Mouse (Mus musculus) stomach, embryonic 15.5 days (tissue): ENCODE measurements around the gene Tomm40l. TPM values are rescaled to one million over a fixed set of nuclear protein-coding genes. Genes with fewer than 3 reads are reported as not detected.

Experiments
- ATAC-seq: fragments of 200-750 bp; cut with Nextera tagmentation; 2 replicates; pipeline ENCODE4 v1.8.0; 2017; ENCODE audit warnings: low read depth, moderate number of reproducible peaks, moderate TSS enrichment; ENCODE audit not compliant: insufficient read depth, low FRiP score
- H3K27ac ChIP-seq: fragments of 300-500 bp; sonication (generic); 2 replicates; pipeline ENCODE4 v1.5.1; 2015; ENCODE audit warnings: mild to moderate bottlenecking, inconsistent platforms
- H3K27me3 ChIP-seq: fragments of 300-500 bp; sonication (generic); replicated peaks from 2 replicates; pipeline ENCODE4 v1.6.1; 2015; ENCODE audit warnings: inconsistent platforms
- H3K36me3 ChIP-seq: fragments of 300-500 bp; sonication (generic); 2 replicates; pipeline ENCODE4 v1.6.1; 2015; ENCODE audit warnings: inconsistent platforms
- H3K4me1 ChIP-seq: fragments of 300-500 bp; sonication (generic); 2 replicates; pipeline ENCODE4 v1.6.1; 2015; ENCODE audit warnings: inconsistent platforms
- H3K4me2 ChIP-seq: fragments of 300-500 bp; sonication (generic); 2 replicates; pipeline ENCODE4 v1.6.1; 2015; ENCODE audit warnings: mild to moderate bottlenecking, inconsistent platforms
- H3K4me3 ChIP-seq: fragments of 300-500 bp; sonication (generic); replicated peaks from 2 replicates; pipeline ENCODE4 v1.5.1; 2015; ENCODE audit warnings: inconsistent platforms
- H3K9ac ChIP-seq: fragments of 300-500 bp; sonication (generic); 2 replicates; pipeline ENCODE4 v1.6.1; 2015; ENCODE audit warnings: inconsistent platforms
- H3K9me3 ChIP-seq: fragments of 300-500 bp; sonication (generic); 2 replicates; pipeline ENCODE4 v1.6.1; 2016; ENCODE audit warnings: inconsistent platforms
- WGBS: fragments of 180-500 bp; shearing (Covaris S2); methylation state at CpG from one replicate; pipeline ENCODE4 v1.1.7; 2015; 5-methylcytosine and 5-hydroxymethylcytosine counted together
- polyA plus RNA-seq: library from polyadenylated mRNA; unstranded; fragments of >200 nt; fragmentation: Nextera tagmentation; extraction: Ambion mirVana; gene quantifications from 2 replicates; pipeline ENCODE4 v1.2.1, GENCODE M21; 2015

Tomm40l gene
- polyA plus RNA-seq, 1 experiment from 2014 or later = 22.4 TPM

GRCm38 (mm10) chr1:171234538-171234937 lies 12.2 kb upstream of the Tomm40l start:
- no peak overlapping the region; the same call in 1 of the 2 replicates for H3K27ac ChIP-seq
- 73% methylated on average over 4 of the region's 4 CpGs for WGBS
- H3K9me3 ChIP-seq = no peaks in the 10 kb centered on the region
- H3K4me1 ChIP-seq = no peaks in the 10 kb centered on the region
- H3K9ac ChIP-seq = no peak overlapping the region
- no peak for ATAC-seq
- H3K36me3 ChIP-seq = peaks cover 47% of the 10 kb centered on the region
- H3K27me3 ChIP-seq = no peaks in the 10 kb centered on the region
- no peak overlapping the region for H3K4me3 ChIP-seq
- H3K4me2 ChIP-seq = no peak overlapping the region

GRCm38 (mm10) chr1:171234126-171234525 lies 11.8 kb upstream of the Tomm40l start, which contains the start of gene Fcer1g:
Gene Fcer1g (minus strand): TSS chr1:171234365.
- no peak within 1 kb of the TSS for H3K4me2 ChIP-seq

GRCm38 (mm10) chr1:171232800-171233730 lies 10.8 kb upstream of the Tomm40l start:
- H3K4me2 ChIP-seq = no peak overlapping the region
- H3K9ac ChIP-seq = no peak overlapping the region
- ATAC-seq = no peak; the same call in 1 of the 2 replicates
- H3K27ac ChIP-seq = no peak overlapping the region
- H3K9me3 ChIP-seq = no peaks in the 10 kb centered on the region
- peaks cover 39% of the 10 kb centered on the region for H3K36me3 ChIP-seq
- H3K27me3 ChIP-seq = no peaks in the 10 kb centered on the region
- peak overlapping the region; percentile 17; the same call in 1 of the 2 replicates for H3K4me3 ChIP-seq
- 75% methylated on average over 12 of the region's 12 CpGs for WGBS
- H3K4me1 ChIP-seq = no peaks in the 10 kb centered on the region

More at GRCm38 (mm10) chr1:171234126-171234525, 11.8 kb upstream of the Tomm40l start, which contains the start of gene Fcer1g:
- no peak for ATAC-seq
- no peaks in the 10 kb centered on the region for H3K27me3 ChIP-seq
- 90% methylated on average over 14 of the region's 14 CpGs for WGBS
- H3K9ac ChIP-seq = no peak within 1 kb of the TSS
- H3K9me3 ChIP-seq = no peaks in the 10 kb centered on the region
- H3K27ac ChIP-seq = no peak within 1 kb of the TSS; the same call in 1 of the 2 replicates
- H3K36me3 ChIP-seq = peaks cover 47% of the 10 kb centered on the region
- H3K4me3 ChIP-seq = peak within 1 kb of the TSS; percentile 17; the same call in 1 of the 2 replicates
- H3K4me1 ChIP-seq = no peaks in the 10 kb centered on the region

- no peak overlapping the region for H3K4me3 ChIP-seq
Measured at GRCm38 (mm10) chr1:171232348-171232747, 10.0 kb upstream of the Tomm40l start.

GRCm38 (mm10) chr1:171231844-171232243 lies 9.5 kb upstream of the Tomm40l start:
- Histone ChIP-seq H3K36me3 (peaks cover 27% of the 10 kb centered on the region), H3K27ac (no peak overlapping the region), H3K9me3 (no peaks in the 10 kb centered on the region), H3K9ac (no peak overlapping the region), H3K27me3 (no peaks in the 10 kb centered on the region), H3K4me3 (no peak overlapping the region), H3K4me1 (no peaks in the 10 kb centered on the region), H3K4me2 (no peak overlapping the region)
- no peak for ATAC-seq
- 68% methylated on average over 4 of the region's 4 CpGs for whole genome bisulfite sequencing

More at GRCm38 (mm10) chr1:171232348-171232747, 10.0 kb upstream of the Tomm40l start:
- Histone ChIP-seq H3K4me2 (no peak overlapping the region), H3K36me3 (peaks cover 32% of the 10 kb centered on the region), H3K9me3 (no peaks in the 10 kb centered on the region), H3K27ac (no peak overlapping the region), H3K27me3 (no peaks in the 10 kb centered on the region), H3K4me1 (no peaks in the 10 kb centered on the region), H3K9ac (no peak overlapping the region)
- 82% methylated on average over 5 of the region's 5 CpGs for whole genome bisulfite sequencing
- no peak for ATAC-seq

- no peak for ATAC-seq
- WGBS = 67% methylated on average over 3 of the region's 3 CpGs
Measured at GRCm38 (mm10) chr1:171230215-171230614, 7.9 kb upstream of the Tomm40l start.

GRCm38 (mm10) chr1:171229750-171230149 lies 7.4 kb upstream of the Tomm40l start:
- no peak overlapping the region for H3K4me3 ChIP-seq
- no peak overlapping the region for H3K27ac ChIP-seq
- no peak overlapping the region for H3K9ac ChIP-seq
- 61% methylated on average over 6 of the region's 6 CpGs for WGBS
- ATAC-seq = no peak
- no peaks in the 10 kb centered on the region for H3K9me3 ChIP-seq
- H3K4me2 ChIP-seq = no peak overlapping the region
- H3K4me1 ChIP-seq = no peaks in the 10 kb centered on the region
- peaks cover 9% of the 10 kb centered on the region for H3K36me3 ChIP-seq
- H3K27me3 ChIP-seq = no peaks in the 10 kb centered on the region

More at GRCm38 (mm10) chr1:171230215-171230614, 7.9 kb upstream of the Tomm40l start:
- no peak overlapping the region for H3K4me3 ChIP-seq
- H3K27ac ChIP-seq = no peak overlapping the region
- H3K9me3 ChIP-seq = no peaks in the 10 kb centered on the region
- H3K4me2 ChIP-seq = no peak overlapping the region
- no peaks in the 10 kb centered on the region for H3K27me3 ChIP-seq
- H3K9ac ChIP-seq = no peak overlapping the region
- H3K36me3 ChIP-seq = peaks cover 14% of the 10 kb centered on the region
- H3K4me1 ChIP-seq = no peaks in the 10 kb centered on the region

- Histone ChIP-seq H3K27ac (no peak overlapping the region), H3K36me3 (no peaks in the 10 kb centered on the region), H3K9me3 (no peaks in the 10 kb centered on the region), H3K4me3 (no peak overlapping the region), H3K4me1 (no peaks in the 10 kb centered on the region), H3K27me3 (no peaks in the 10 kb centered on the region), H3K4me2 (no peak overlapping the region), H3K9ac (no peak overlapping the region)
- no peak for ATAC-seq
- 84% methylated on average over 1 of the region's 1 CpGs for WGBS
Measured at GRCm38 (mm10) chr1:171227879-171228278, 5.6 kb upstream of the Tomm40l start.

GRCm38 (mm10) chr1:171226780-171227179 lies 4.5 kb upstream of the Tomm40l start:
- no peak overlapping the region for H3K4me2 ChIP-seq
- 53% methylated on average over 4 of the region's 4 CpGs for WGBS
- H3K4me3 ChIP-seq = no peak overlapping the region
- H3K4me1 ChIP-seq = peaks cover under 1% of the 10 kb centered on the region
- no peaks in the 10 kb centered on the region for H3K36me3 ChIP-seq
- no peak overlapping the region for H3K9ac ChIP-seq
- no peaks in the 10 kb centered on the region for H3K27me3 ChIP-seq
- ATAC-seq = no peak
- H3K27ac ChIP-seq = no peak overlapping the region
- no peaks in the 10 kb centered on the region for H3K9me3 ChIP-seq

GRCm38 (mm10) chr1:171224857-171225256 lies 2.5 kb upstream of the Tomm40l start, which contains the start of gene Apoa2:
Gene Apoa2 (plus strand): TSS chr1:171225054.
- Histone ChIP-seq H3K36me3 (no peaks in the 10 kb centered on the region), H3K27ac (no peak within 1 kb of the TSS), H3K27me3 (no peaks in the 10 kb centered on the region), H3K9me3 (no peaks in the 10 kb centered on the region), H3K4me3 (no peak within 1 kb of the TSS), H3K4me1 (peaks cover 10% of the 10 kb centered on the region), H3K4me2 (no peak within 1 kb of the TSS), H3K9ac (no peak within 1 kb of the TSS)
- ATAC-seq = no peak
- WGBS = 70% methylated on average over 5 of the region's 5 CpGs

GRCm38 (mm10) chr1:171223796-171224195 lies 1.5 kb upstream of the Tomm40l start:
- H3K9ac ChIP-seq = no peak overlapping the region
- WGBS = 65% methylated on average over 2 of the region's 2 CpGs
- H3K27me3 ChIP-seq = no peaks in the 10 kb centered on the region

GRCm38 (mm10) chr1:171223168-171223567 lies 854 bp upstream of the Tomm40l start:
- no peaks in the 10 kb centered on the region for H3K27me3 ChIP-seq
- H3K36me3 ChIP-seq = peaks cover 6% of the 10 kb centered on the region; the same call in 1 of the 2 replicates
- H3K9ac ChIP-seq = no peak overlapping the region
- no peaks in the 10 kb centered on the region for H3K9me3 ChIP-seq
- H3K4me2 ChIP-seq = peak overlapping the region; percentile 49
- 76% methylated on average over 6 of the region's 6 CpGs for WGBS
- no peak for ATAC-seq
- peak overlapping the region; percentile 92 for H3K27ac ChIP-seq
- H3K4me3 ChIP-seq = peak overlapping the region; percentile 59
- peaks cover 10% of the 10 kb centered on the region for H3K4me1 ChIP-seq

More at GRCm38 (mm10) chr1:171223796-171224195, 1.5 kb upstream of the Tomm40l start:
- no peak overlapping the region for H3K27ac ChIP-seq
- peaks cover 10% of the 10 kb centered on the region for H3K4me1 ChIP-seq
- H3K36me3 ChIP-seq = peaks cover 6% of the 10 kb centered on the region; the same call in 1 of the 2 replicates
- H3K4me3 ChIP-seq = no peak overlapping the region
- H3K4me2 ChIP-seq = no peak overlapping the region
- H3K9me3 ChIP-seq = no peaks in the 10 kb centered on the region
- no peak for ATAC-seq
